Mouse (Mus musculus): ENCODE data around the gene Rbpjl. TPM values are rescaled to one million over a fixed set of nuclear protein-coding genes. Genes with fewer than 3 reads are reported as not detected.

The Rbpjl gene
- total RNA-seq, 2 experiments from 2014 or later = 0.05 to 0.07 TPM

DNA sequence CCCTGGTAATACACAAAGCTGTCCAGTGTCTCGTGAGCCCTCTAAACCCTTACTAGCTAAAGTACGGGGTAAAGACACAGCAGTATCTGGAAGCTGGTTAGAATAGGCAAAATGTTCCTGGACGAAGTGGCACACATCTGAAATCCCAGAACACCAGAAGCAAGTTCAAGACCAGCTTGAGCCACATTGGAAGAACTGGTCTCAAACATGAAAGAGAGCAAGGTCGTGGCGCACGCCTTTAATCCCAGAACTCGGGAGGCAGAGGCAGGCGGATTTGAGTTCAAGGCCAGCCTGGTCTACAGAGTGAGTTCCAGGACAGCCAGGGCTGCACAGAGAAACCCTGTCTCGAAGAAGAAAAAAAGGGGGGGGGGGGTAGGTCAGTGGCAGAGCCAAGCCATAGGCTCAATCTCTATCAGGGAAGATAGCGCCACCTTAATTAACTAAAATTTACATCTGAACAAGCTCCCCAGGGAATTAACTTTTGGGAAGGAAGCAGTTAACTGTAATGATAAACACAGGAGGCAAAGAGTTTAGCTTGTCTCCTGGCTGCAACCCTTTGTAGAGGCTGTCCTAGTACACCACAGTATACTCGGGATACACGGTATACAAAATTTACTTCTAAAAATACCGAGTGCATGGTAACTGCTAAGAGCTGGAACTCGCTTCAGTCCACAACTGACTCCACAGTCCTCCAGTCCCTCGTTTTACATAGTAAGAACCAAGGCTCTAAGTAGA, 27.1 kb downstream of the Rbpjl start:
- no peak for DNase-seq

DNA sequence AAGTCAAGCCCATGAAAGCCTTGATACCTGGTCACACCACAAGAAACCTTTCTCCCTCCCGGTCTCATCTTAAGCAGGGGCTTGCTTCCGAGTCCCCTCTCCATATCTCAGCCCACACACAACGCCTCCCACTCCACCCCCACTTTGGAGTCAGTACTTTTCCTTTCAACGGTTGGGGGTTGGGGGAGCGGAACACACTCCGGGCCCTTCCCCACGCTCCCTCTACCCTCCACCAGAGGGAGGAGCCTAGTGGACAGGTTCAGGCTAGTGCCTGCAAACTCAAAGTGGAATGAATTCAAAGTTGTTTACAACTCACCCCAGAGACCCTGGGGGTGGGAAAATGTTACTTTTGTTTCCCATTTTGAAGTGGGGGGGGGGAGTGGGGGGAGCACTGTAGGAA, 27.8 kb downstream of the Rbpjl start:
- no peak for DNase-seq

DNA sequence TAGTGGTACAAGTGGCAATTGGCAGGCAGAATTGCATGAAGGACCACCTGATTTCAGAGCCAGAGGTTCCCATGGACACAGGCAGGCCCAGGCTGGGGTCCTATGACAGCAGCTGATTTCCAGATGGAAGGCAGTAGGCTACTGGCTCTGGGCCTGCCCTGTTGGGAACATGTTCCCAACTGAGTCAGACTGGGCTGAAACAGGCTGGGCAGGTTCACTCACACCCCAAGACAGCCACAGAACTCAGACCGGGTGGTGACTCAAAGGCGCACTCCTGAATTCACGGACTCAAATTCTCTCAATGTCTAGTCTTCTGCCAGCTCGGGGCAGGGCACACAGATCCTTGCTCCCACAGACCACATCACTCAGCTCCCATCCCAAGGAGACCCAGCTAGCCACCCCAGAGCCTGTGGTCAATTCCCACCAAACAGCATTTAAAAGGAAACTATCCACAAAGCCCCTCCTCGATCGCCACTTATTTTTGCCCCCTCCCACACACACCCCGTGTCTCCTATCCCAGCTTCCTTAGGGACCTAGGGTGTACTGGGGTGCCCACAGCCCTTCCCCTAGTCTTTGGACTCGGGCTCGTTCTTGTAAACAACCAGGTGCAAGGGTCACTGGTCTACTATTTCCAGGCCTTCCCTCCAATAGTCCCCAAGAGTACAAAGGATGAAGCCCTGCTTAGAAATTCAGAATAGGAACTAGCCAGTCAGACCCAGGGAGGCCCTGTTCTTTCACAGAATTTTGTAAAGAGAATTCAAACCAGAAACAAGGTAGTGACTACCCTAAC, 28.9 kb downstream of the Rbpjl start:
- DNase-seq = no peak

DNA sequence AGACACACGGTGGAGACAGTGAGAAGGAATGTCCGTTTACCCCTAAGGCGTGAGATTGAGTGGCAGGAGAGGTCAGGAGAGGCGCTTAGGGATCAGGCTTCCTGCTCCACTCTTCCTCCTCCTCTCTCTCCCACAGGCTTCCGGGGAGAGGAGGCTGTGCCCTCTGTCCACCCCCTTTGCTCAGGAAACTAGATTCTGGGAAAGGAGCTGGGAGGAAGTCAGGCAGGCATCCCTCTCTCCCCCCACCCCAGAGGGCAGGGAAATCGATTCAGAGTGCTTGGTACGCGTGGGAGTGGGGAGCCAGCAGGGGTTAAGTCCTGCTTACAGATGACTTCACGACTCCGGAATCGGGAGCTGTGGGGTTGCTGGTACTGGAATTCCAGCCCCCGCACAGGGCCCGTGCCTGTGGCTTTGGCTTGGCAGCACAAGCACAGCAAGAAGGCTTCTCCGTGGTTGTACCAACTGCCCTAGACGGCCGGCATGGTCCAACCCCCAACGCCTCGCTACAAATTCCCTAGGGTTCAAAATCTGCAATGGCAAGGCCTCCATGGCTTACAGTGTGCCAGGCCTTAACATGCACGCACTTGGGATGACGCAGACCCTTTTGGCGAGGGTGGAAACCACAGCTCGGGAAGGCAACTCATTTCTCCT, 29.7 kb downstream of the Rbpjl start:
- peak; percentile 38 for DNase-seq

DNA sequence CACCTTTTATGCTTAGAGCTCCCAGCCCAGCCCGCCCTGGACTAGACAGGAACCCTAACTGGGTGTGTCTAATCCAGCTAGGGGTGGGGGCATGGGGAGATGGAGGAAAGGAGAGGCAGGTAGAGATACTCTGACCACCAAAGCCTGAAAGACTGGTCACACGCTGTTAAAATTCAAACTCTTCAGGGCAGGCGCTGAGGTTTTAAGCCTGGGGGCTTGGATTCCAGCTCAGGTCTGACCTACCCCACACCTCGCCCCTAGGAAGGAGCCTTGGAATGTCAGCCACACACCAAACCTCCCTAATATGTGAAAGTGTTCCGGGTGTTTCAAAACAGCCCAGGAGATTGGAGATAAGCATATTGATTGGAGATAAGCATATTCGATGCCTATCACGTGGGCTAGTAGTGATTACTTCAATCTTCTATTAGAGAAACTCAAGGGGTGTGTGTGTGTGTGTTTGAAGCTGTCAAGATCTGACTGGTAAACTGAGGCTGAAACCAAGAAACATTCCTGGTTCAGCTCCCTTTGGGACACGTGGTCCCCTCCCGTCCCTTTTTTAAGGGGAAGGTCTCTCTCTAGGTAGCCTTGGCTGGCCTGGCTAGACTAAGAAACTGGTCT, 30.4 kb downstream of the Rbpjl start:
- DNase-seq = no peak

DNA sequence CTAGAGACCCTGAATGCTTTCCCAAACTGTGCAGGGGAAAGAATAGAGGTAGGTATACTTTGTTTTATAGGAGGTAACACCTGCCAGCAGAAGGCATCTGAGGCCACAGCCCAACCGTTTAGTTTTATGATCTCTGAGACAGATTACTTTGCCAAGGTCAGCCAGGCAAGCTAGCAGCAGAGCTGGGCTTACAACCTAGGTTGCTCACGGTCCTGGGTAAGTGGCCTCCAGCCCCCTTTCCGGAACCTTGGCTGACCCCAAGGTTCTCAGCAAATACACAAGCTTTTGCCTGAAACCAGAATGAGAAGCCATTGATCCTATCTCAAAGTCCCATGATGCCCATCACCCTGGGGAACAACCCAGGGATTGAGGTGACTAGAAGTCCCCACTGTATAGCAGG, 31.7 kb downstream of the Rbpjl start:
- no peak for DNase-seq

DNA sequence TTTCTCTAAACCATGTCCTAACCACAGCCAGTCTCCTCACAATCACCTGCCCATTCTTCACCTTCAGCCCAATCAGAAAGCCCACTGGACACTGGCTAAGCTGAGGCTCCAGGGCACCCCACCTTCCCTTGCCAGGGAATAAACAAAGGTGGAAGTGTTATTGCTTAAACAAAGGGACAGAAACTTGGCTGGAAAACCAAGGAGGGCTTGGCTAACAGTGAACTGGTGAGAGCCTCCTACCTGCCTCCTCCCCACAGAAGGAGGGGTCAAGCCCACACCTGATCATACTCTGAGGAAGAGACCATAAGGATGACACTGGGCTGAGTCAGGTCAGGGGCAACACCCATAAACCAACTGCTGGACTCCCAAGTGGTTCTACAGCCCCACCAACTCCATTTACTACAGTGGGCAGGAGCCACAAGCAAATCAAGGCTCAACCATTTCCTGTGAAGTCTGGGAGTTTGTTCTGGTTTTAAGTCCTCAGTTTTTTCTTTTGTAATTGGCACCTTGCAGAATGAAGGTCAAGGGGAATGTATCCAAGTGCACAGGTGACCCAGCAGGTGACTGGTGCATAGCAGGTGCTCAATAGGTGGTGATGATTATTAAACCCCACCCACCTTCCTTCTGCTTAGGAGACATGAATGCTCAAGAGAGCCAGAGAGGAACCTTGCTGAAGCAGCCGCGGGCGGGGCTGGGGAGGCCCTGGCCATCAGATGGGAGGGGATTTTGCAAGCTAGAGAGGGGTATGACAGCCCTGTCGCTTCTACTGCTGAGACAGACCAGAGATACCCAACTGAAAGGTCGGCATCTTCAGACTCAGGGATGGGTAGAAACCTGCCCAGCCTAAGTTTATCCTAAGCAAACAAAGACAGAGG, 32.5 kb downstream of the Rbpjl start:
- no peak for DNase-seq

DNA sequence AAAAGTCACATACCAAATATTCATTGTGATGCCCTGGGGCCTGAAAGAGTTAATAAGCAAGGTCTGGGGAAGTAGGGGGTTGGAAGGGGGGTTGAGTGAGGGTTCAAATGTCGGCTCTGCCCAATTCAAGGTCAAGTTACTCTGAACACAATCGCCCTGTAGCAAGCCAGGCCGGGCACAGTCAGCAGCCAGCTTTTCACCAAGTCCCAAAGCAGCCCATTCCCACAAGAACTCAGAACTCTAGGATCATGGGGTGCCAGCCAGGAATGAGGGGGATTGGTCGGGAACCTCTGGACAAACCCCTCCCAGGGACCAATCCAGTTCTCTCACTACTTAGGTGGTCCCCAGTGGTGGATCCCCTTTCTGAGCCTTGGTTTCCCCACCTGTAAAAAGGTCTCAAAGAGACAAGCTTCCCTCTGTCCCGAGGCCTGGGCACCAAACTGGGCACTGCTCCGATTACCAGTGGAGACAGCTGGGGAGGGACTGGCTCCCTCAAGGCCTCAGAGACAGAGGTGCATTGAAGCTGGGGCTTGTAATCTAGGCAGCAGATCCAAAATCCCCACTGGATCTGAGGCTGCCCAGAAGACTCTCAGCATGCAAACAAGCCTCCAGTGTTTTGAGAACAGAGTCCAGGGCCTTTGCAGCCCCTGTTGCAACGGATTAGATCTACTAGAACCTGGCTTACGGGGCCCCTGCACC, 33.4 kb downstream of the Rbpjl start:
- DNase-seq = no peak

DNA sequence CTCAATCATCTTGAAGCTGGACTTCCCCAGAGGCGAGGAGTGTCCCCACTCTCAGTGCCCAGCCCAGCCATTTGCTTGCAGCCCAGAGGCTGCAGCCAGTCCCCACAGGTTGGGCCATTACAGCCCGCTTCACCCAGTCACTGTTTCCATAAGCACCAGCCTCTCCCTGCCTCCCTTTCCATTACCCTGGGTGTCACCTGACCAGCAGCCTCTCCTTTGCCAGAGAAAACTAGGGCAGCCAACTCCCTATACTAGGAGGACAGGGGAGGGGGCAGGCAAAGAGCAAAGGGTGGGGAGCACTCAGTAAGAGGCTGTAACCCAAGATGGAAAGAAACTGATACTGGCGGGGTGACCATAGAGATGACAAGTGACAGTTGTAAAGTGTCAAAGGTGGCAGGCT, 34.0 kb downstream of the Rbpjl start:
- no peak for DNase-seq

DNA sequence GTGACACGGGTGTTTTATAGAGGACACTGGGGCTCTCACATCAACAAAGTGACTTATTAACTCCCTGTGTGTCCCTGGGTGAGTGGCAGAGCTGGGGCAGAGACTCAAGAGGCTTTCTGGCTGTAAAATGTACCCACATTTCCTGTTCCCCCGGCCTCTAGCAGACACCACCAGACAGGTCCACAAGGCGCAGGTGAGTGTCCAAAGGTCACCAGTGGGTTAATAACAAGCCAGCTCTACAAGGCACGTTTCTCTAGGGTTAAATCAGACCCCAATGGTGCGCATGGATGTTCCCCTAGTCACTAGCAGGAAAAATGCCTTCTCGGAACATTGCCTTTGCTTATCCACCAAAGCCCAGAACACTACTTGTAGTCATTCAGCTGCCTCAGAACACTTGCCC, 34.8 kb downstream of the Rbpjl start:
- no peak for DNase-seq

DNA sequence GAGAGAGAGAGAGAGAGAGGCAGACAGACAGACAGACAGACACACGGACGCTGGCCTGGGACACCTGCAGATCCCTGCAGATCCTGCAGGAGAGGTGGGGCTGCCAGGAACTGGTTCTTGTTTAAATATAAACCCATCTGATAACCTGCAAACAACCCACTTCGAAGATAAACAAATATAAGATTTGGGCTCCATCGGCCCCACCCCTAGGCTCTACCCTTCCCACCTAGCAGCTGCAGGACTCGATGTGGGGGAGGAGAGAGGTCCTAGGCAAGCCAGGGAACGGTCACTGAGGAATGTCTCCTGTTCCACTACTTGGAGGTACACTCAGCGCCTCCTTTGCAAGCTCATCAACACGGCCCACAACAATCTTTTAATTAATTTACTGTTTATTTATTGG, 35.3 kb downstream of the Rbpjl start:
- DNase-seq = no peak

DNA sequence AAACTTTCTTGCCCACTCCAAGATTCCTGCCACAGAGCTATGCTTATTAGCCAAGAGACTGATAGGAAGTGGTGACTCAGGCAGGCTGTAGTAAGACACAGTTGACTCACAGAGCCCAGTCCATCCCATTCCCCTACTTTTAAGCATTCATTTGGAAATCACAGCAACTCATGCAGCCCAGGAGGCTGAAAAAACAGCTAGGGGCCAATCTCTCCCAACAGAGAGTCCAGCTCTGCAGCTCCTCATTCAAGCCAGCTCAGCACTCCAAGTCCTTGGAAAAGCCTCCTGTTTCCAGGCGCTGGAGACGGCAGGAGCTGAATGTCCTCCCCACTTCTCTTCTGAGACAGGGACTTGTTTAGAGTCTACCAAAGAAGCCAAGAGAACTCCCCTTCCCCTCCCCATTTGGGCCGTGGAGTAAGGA, 36.1 kb downstream of the Rbpjl start:
- no peak for DNase-seq

DNA sequence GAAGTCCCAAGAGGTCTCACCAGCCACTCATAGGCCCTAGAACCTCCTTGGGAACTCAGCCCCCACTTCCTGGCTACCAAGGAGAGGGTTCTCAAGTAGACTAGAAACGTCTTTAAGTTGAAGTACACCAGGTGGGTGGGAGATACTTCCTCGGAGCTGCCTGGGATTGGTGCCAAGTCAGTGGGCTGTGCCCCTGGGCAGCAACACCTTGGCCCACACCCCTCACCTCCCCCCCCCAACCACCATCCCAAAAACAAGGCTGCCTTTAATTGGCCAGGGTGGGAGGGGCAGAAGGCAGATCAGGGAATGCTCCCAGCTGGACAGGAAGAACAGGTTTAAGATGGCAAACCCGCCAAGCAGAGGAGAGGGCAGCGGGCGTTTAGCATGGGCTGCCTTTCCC, 37.4 kb downstream of the Rbpjl start:
- DNase-seq = no peak

DNA sequence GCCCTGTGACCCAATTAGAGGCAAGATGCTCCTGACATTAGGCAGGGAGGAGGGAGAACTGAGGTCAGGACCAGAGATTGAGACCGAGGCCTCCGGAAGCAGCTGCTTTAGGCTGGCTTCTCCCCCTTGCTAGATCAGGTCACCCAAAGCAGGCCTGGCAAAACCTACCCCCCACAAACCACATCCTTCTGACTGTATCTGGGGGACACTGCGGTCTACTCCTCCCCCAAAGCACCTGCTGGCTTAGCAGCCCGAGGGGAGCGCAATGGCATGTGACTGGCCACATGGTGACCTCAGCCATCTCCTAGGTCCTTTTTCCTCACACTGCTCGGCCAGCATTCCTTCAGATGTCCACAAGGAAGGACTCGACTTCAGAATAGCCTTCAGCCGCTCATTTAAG, 38.2 kb downstream of the Rbpjl start:
- DNase-seq = no peak

DNA sequence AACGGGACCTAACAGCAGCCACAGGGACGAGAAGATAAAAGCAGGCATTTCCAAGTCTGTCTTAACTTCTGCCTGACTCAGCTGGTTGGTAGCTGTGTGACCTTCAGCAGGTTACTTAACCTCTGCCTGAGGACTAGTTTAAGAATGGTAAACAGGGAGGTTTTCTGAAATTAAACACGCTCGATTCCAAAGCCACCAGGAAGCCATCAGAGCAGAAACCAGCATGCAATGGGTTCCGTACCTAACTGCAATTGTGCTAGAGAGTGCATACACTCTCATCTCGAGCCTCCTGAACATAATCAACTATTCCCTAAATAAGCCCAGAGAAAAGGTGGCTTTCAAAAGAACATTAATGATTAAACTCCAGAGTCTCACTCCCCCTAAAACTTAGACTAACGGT, 38.8 kb downstream of the Rbpjl start:
- DNase-seq = no peak

DNA sequence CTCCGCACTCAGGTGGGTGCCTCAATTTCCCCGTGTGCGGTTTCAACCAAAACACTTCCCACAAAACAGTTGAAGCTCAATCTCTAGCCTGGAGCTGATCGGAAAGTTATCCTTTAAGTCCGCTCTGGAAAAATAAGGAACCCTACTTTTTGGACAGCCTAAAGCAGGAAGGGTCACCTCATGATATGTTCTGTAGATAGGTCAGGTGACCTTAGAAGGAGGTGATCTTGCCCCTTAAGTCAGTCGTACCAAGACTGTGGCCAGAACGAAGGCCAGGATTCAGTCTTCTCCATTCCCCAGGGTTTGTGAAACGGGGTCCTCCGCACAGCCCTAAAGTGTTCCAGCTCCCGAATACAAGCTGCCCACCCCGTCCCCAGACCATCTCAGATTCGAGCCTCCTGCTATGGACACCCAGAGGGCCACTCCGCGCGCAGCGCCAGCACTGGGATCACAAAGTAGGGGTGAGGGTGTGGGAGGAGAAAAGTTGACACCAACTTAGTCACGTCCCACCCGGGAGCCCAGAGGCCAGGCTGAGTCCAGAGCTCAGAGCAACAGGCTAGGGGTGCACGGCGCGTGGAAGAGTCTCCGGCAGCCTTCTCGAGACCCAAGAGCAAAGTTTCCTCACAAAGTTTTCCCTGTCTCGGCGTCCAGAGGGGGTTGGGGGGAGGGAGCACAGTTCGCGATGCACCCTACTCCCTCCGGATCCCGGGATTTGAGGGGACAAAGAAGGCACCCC, 39.5 kb downstream of the Rbpjl start:
- peak; percentile 59 for DNase-seq

DNA sequence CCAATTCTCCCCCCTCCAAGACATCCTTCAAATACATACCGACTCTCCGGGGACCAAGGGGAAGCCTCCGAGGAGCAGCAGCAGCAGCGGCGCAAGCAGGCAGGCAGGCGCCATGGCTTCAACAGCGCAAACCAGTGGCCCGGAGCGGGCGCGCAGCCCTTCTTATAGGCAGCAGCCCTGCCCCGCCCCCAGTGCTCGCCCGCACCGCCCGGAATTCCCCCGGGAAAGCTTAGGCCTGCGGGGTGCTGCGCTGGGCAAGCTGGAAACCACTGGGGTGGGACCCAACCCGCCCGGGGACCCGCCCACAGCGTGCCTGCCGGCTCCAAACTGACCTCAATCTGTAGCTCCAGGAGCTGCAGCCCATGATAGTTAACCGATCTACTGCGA, 40.1 kb downstream of the Rbpjl start:
- peak; percentile 89 for DNase-seq

DNA sequence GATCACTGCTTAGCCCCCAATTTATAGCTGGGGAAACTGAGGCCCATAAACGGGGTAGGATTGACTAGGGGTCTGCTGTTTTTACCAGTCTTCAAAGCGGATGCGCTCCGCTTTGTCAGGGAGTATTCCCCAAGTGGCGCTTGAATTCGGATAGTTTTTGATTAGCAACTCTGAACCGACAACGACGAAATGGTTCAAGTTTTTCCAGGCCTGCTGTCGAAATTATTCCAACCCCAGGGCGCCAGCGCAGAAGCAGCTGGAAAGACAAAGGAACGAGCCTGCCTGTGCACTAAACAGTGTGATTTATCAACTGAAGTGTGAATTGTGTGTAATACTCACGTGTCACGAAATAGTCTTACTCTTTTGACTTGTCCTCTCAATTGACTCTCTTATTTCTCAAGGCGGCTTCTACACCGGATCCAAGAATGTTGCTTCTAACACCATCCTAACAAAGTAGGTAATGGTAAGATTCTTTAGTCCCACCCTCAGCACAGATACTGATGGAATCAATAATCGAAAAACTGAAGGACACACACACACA, 40.6 kb downstream of the Rbpjl start, which contains the start of gene Sdc4:
Gene Sdc4, minus strand, starts transcription at position 428 of the 541 bp plus-strand sequence.
- DNase-seq = no peak

DNA sequence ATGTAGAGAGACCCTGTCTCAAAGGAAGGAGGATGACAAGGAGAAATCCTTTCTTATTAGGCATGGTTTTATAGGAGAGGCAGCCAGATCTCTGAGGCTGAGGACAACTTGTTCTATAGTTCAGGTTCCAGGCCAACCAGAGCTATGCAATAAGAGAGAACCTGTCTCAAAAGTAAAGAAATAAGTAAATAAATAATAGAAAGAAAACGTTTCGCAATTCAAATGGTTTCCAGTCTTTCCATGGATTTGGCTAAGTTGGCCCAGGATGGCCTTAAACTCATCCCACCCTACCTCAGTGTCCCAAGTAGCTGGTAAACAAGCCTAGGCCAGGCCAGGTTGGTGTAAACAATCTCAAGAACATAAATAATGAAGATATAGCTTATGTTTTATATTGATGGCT, 41.8 kb downstream of the Rbpjl start:
- no peak for DNase-seq

Measured in gastrocnemius, postnatal 10 days (tissue).